Mouse (Mus musculus) myocyte (in vitro differentiated cells): ENCODE results near the gene Heg1. TPM values are rescaled to one million over a fixed set of nuclear protein-coding genes. Genes with fewer than 3 reads are reported as not detected.

ENCODE experiments used
- H3K27me3 ChIP-seq: one replicate; pipeline ENCODE4 v1.6.1; 2011; ENCODE audit not compliant: control insufficient read depth, insufficient read depth, insufficient read length
- H3K36me3 ChIP-seq: one replicate; pipeline ENCODE4 v1.6.1; 2011; ENCODE audit not compliant: control insufficient read depth, insufficient read depth
- H3K4me2 ChIP-seq: one replicate; pipeline ENCODE4 v1.6.1; 2011; ENCODE audit warnings: low read depth, control low read depth
- H3K4me3 ChIP-seq: one replicate; pipeline ENCODE4 v1.5.1; 2011; ENCODE audit warnings: mild to moderate bottlenecking, control low read depth, moderate library complexity
- H3K79me2 ChIP-seq: one replicate; pipeline ENCODE4 v1.6.1; 2011; ENCODE audit not compliant: control insufficient read depth, insufficient read depth
- H3ac ChIP-seq: one replicate; pipeline ENCODE4 v1.6.1; 2011; ENCODE audit not compliant: control insufficient read depth, insufficient read length
- CEBPB ChIP-seq: IDR thresholded peaks from 2 replicates; pipeline ENCODE4 v1.6.1; 2011; ENCODE audit warnings: mild to moderate bottlenecking, moderate library complexity; ENCODE audit not compliant: poor library complexity, insufficient read depth, severe bottlenecking
- E2F4 ChIP-seq: IDR thresholded peaks from one replicate; pipeline ENCODE4 v1.6.1; 2011; ENCODE audit warnings: mild to moderate bottlenecking, control low read depth, moderate library complexity; ENCODE audit not compliant: insufficient read depth
- MAX ChIP-seq: IDR thresholded peaks from one replicate; pipeline ENCODE4 v1.6.1; 2011; ENCODE audit warnings: low read depth, mild to moderate bottlenecking, control low read depth
- MYOD1 ChIP-seq, 3 experiments: IDR thresholded peaks; one replicate each; pipeline ENCODE4 v1.6.1; 2011; ENCODE audit warnings: control low read depth in 2 of 3, low read depth in 2 of 3, mild to moderate bottlenecking in 2 of 3, moderate library complexity in 1 of 3; ENCODE audit not compliant: insufficient read length in 2 of 3, control insufficient read depth in 1 of 3
- MYOG ChIP-seq, 3 experiments: IDR thresholded peaks; one replicate each; pipeline ENCODE4 v1.6.1; 2011; ENCODE audit warnings: control low read depth in 2 of 3, low read depth in 2 of 3, mild to moderate bottlenecking in 2 of 3; ENCODE audit not compliant: insufficient read length in 2 of 3, control insufficient read depth in 1 of 3, insufficient read depth in 1 of 3
- POLR2A ChIP-seq: IDR thresholded peaks from one replicate; pipeline ENCODE4 v1.6.1; 2011; ENCODE audit warnings: low read depth, mild to moderate bottlenecking, control low read depth, moderate library complexity; ENCODE audit not compliant: insufficient read length
- POLR2AphosphoS2 ChIP-seq: IDR thresholded peaks from one replicate; pipeline ENCODE4 v1.6.1; 2011; ENCODE audit warnings: low read depth, control low read depth; ENCODE audit not compliant: insufficient read length
- REST ChIP-seq: IDR thresholded peaks from one replicate; pipeline ENCODE4 v1.6.1; 2011; ENCODE audit warnings: mild to moderate bottlenecking, control low read depth, moderate library complexity; ENCODE audit not compliant: insufficient read depth, insufficient read length
- SRF ChIP-seq: IDR thresholded peaks from one replicate; pipeline ENCODE4 v1.6.1; 2011; ENCODE audit warnings: low read depth; ENCODE audit not compliant: control insufficient read depth, insufficient read length
- TCF12 ChIP-seq: IDR thresholded peaks from one replicate; pipeline ENCODE4 v1.6.1; 2011; ENCODE audit warnings: mild to moderate bottlenecking, control low read depth; ENCODE audit not compliant: poor library complexity, insufficient read depth, severe bottlenecking
- TCF3 ChIP-seq: IDR thresholded peaks from one replicate; pipeline ENCODE4 v1.6.1; 2011; ENCODE audit warnings: low read depth, control low read depth; ENCODE audit not compliant: insufficient read length
- USF1 ChIP-seq: IDR thresholded peaks from one replicate; pipeline ENCODE4 v1.6.1; 2011; ENCODE audit warnings: low read depth, mild to moderate bottlenecking, control low read depth, moderate library complexity
- polyA plus RNA-seq: library from polyadenylated mRNA; unstranded; fragments of >200 nt; fragmentation: generic; extraction: Trizol; gene quantifications from one replicate; pipeline ENCODE4 v1.2.1, GENCODE M21; 2012; ENCODE audit warnings: missing spikeins

Heg1 gene
- polyA plus RNA-seq, 1 experiment, result 28.3 TPM

- no peak overlapping the region for H3K4me2 ChIP-seq
- H3K4me3 ChIP-seq, result no peak overlapping the region
- H3ac ChIP-seq, result no peak overlapping the region
- no peaks in the 10 kb centered on the region for H3K27me3 ChIP-seq
- H3K36me3 ChIP-seq, result no peaks in the 10 kb centered on the region
- no peaks in the 10 kb centered on the region for H3K79me2 ChIP-seq
- TF ChIP-seq CEBPB (no peak), E2F4 (no peak), USF1 (no peak), POLR2A (no peak), MYOD1 (IDR thresholded peaks at IDR 0.05; ENCODE audit: control insufficient read depth in 1 of 3, insufficient read length in 2 of 3, low read depth in 2 of 3) (no peak), POLR2AphosphoS2 (no peak), REST (no peak), TCF12 (no peak), MAX (no peak), MYOG (IDR thresholded peaks at IDR 0.05; ENCODE audit: control insufficient read depth in 1 of 3, insufficient read depth in 1 of 3, insufficient read length in 2 of 3, low read depth in 2 of 3) (no peak), TCF3 (no peak), SRF (no peak)
These were observed 102.7 kb downstream of the Heg1 start for GRCm38 (mm10) chr16:33786657-33787390.

- Histone ChIP-seq H3K27me3 (no peaks in the 10 kb centered on the region), H3K4me3 (no peak within 1 kb of the TSS), H3ac (no peak within 1 kb of the TSS), H3K79me2 (no peaks in the 10 kb centered on the region), H3K36me3 (no peaks in the 10 kb centered on the region), H3K4me2 (peak within 1 kb of the TSS; percentile 7)
- no peak for TF ChIP-seq MAX
- TF ChIP-seq MYOD1 (IDR thresholded peaks at IDR 0.05; ENCODE audit: control insufficient read depth in 1 of 3, insufficient read length in 2 of 3, low read depth in 2 of 3), result no peak
- no peak for TF ChIP-seq USF1
- TF ChIP-seq CEBPB, result no peak
- no peak for TF ChIP-seq TCF12
- TF ChIP-seq SRF, result no peak
- TF ChIP-seq POLR2AphosphoS2, result no peak
- no peak for TF ChIP-seq POLR2A
- no peak for TF ChIP-seq TCF3
- TF ChIP-seq REST, result no peak
- TF ChIP-seq MYOG (IDR thresholded peaks at IDR 0.05; ENCODE audit: control insufficient read depth in 1 of 3, insufficient read depth in 1 of 3, insufficient read length in 2 of 3, low read depth in 2 of 3), result no peak
- TF ChIP-seq E2F4, result no peak
These were observed 109.9 kb downstream of the Heg1 start, which contains the start of gene Muc13 for GRCm38 (mm10) chr16:33793846-33794791. Gene Muc13, plus strand, starts transcription at chr16:33794037.

- TF ChIP-seq POLR2A, result no peak
- no peak for TF ChIP-seq SRF
- TF ChIP-seq MYOG (IDR thresholded peaks at IDR 0.05; ENCODE audit: control insufficient read depth in 1 of 3, insufficient read depth in 1 of 3, insufficient read length in 2 of 3, low read depth in 2 of 3), result no peak
- TF ChIP-seq CEBPB, result no peak
- TF ChIP-seq TCF3, result no peak
- TF ChIP-seq E2F4, result no peak
- no peak for TF ChIP-seq REST
- no peak for TF ChIP-seq USF1
- TF ChIP-seq MAX, result no peak
- TF ChIP-seq POLR2AphosphoS2, result no peak
- TF ChIP-seq MYOD1 (IDR thresholded peaks at IDR 0.05; ENCODE audit: control insufficient read depth in 1 of 3, insufficient read length in 2 of 3, low read depth in 2 of 3), result no peak
- no peak for TF ChIP-seq TCF12
- Histone ChIP-seq H3K4me3 (no peak overlapping the region), H3K36me3 (no peaks in the 10 kb centered on the region), H3K27me3 (no peaks in the 10 kb centered on the region), H3K79me2 (no peaks in the 10 kb centered on the region), H3ac (no peak overlapping the region), H3K4me2 (no peak overlapping the region)
These were observed 110.9 kb downstream of the Heg1 start for GRCm38 (mm10) chr16:33795106-33795505.

- Histone ChIP-seq H3K4me3 (no peak overlapping the region), H3K27me3 (no peaks in the 10 kb centered on the region), H3K36me3 (no peaks in the 10 kb centered on the region), H3K79me2 (no peaks in the 10 kb centered on the region), H3K4me2 (no peak overlapping the region), H3ac (no peak overlapping the region)
- no peak for TF ChIP-seq SRF
- TF ChIP-seq POLR2AphosphoS2, result no peak
These were observed 111.7 kb downstream of the Heg1 start for GRCm38 (mm10) chr16:33795887-33796286.
